Mouse (Mus musculus): ENCODE results near the gene Gmpr2. TPM values are rescaled to one million over a fixed set of nuclear protein-coding genes. Genes with fewer than 3 reads are reported as not detected.

Gene Gmpr2
- total RNA-seq, 2 experiments from 2014 or later, result 5.9 to 8.6 TPM

DNA sequence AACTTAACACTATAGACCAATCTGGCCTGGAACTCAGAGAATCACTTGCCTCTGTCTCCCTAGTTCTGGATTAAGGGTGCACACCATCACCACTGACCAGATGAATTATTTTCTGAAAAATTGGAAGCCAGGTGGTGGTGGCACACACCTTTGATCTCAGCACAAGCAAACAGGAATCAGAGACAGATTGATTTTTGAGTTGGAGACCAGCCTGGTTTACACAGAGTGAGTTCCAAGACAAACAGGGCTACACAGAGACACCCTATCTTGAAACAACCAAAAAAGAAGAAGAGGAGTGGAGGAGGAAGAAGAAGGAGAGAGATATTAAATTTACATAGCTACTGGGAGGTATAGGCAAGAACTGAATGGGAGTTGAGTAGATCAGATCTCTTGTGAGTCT lies 54.5 kb downstream of the Gmpr2 start:
- DNase-seq, result no peak

DNA sequence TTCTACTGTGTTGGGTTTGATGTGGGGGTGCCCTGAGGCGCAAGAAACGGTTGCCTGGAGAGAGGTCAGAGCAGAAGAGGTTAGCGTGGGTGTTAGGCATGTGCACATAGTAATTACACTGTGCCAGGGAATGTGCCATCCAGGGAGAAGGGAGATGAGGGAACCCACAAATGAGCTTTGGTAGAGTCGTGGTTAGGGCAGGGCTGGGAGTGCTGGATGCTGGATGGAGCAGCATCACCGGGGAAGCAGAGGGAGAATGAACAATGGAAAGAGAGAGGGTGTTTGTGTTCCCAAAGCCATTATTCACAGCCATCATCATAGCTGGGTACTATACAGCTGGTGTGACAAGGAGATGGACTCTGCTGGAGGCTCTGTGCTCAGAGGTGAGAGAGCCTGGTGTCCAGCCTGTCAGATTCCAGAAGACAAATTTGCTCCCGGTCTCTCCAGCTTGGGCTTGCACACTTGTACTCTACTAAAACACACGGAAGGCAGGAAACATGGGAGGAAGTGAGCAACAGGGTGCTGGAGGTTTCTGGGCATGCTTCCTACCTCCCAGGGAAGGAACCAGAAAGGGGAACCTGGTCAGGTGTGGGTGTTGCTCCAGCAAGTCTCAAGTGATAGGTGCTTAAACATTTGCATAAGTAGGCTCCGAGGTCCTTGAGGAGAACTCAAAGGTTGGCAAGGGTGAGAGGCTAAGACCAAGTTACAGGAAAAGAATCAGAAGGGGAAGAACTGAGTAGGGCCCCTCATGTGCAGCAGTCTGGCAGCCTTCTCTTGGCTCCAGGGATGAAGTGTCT lies 56.3 kb downstream of the Gmpr2 start:
- DNase-seq, result no peak

Other genes starting within 250 kb of the Gmpr2 start
- 10 to 100 TPM; 28.7 to 29.9 TPM for gene Dhrs4, start 193.2 kb upstream of the Gmpr2 start, total RNA-seq (2021)
- 1 to 10 TPM; 2.5 to 3.9 TPM for gene Carmil3, start 181.3 kb upstream of the Gmpr2 start, total RNA-seq (2021)
- gene Cpne6, start 161.5 kb upstream of the Gmpr2 start, total RNA-seq (2021), result under 1 TPM in 1 of 2 experiments, not detected in 1; 0.14 TPM
- gene Nrl, start 147.0 kb upstream of the Gmpr2 start, total RNA-seq (2021), result not detected
- gene Pck2, start 131.7 kb upstream of the Gmpr2 start, total RNA-seq (2021), result 10 to 100 TPM; 15.0 to 21.4 TPM
- 10 to 100 TPM; 61.1 to 61.2 TPM for gene Dcaf11, start 111.9 kb upstream of the Gmpr2 start, total RNA-seq (2021)
- gene A730061H03Rik, start 111.5 kb upstream of the Gmpr2 start, total RNA-seq (2021), result not detected
- gene Fitm1, start 96.3 kb upstream of the Gmpr2 start, total RNA-seq (2021), result 100 to 1,000 TPM; 403 to 446 TPM
- 10 to 100 TPM; 56.3 to 58.7 TPM for gene Psme1, start 93.8 kb upstream of the Gmpr2 start, total RNA-seq (2021)
- 10 to 100 TPM; 45.2 to 49.9 TPM for gene Emc9, start 86.6 kb upstream of the Gmpr2 start, total RNA-seq (2021)
- 10 to 100 TPM; 74.4 to 85.8 TPM for gene Psme2, start 80.8 kb upstream of the Gmpr2 start, total RNA-seq (2021)
- 10 to 100 TPM; 15.9 to 16.4 TPM for gene Rnf31, start 80.2 kb upstream of the Gmpr2 start, total RNA-seq (2021)
- 1 to 10 TPM; 5.0 to 5.7 TPM for gene Irf9, start 68.4 kb upstream of the Gmpr2 start, total RNA-seq (2021)
- gene Rec8, start 53.9 kb upstream of the Gmpr2 start, total RNA-seq (2021), result under 1 TPM; 0.56 to 0.70 TPM
- 10 to 100 TPM; 68.3 to 77.1 TPM for gene Ipo4, start 36.0 kb upstream of the Gmpr2 start, total RNA-seq (2021)
- 1 to 10 TPM; 1.1 to 2.7 TPM for gene Gm49378, start 34.0 kb upstream of the Gmpr2 start, total RNA-seq (2021)
- 10 to 100 TPM; 29.2 to 33.2 TPM for gene Tm9sf1, start 28.1 kb upstream of the Gmpr2 start, total RNA-seq (2021)
- 1 to 10 TPM in 1 of 2 experiments, under 1 TPM in 1; 0.54 to 1.1 TPM for gene Tssk4, start 21.8 kb upstream of the Gmpr2 start, total RNA-seq (2021)
- gene Mdp1, start 11.4 kb upstream of the Gmpr2 start, total RNA-seq (2021), result 10 to 100 TPM; 20.9 to 22.2 TPM
- 100 to 1,000 TPM; 242 to 253 TPM for gene Nedd8, start 183 bp downstream of the Gmpr2 start, total RNA-seq (2021)
- 10 to 100 TPM; 11.7 to 14.9 TPM for gene Tinf2, start 9.9 kb downstream of the Gmpr2 start, total RNA-seq (2021)
- under 1 TPM; 0.19 to 0.50 TPM for gene Tgm1, start 42.0 kb downstream of the Gmpr2 start, total RNA-seq (2021)
- 10 to 100 TPM in 1 of 2 experiments, 1 to 10 TPM in 1; 9.4 to 10.2 TPM for gene Rabggta, start 50.3 kb downstream of the Gmpr2 start, total RNA-seq (2021)
- 10 to 100 TPM; 33.2 to 33.3 TPM for gene Dhrs1, start 73.7 kb downstream of the Gmpr2 start, total RNA-seq (2021)
- gene Nop9, start 73.8 kb downstream of the Gmpr2 start, total RNA-seq (2021), result 10 to 100 TPM; 13.4 to 15.2 TPM
- not detected for gene Cideb, start 86.5 kb downstream of the Gmpr2 start, total RNA-seq (2021)
- gene Ltb4r2, start 89.5 kb downstream of the Gmpr2 start, total RNA-seq (2021), result under 1 TPM; 0.07 to 0.14 TPM
- gene Ltb4r1, start 94.0 kb downstream of the Gmpr2 start, total RNA-seq (2021), result under 1 TPM; 0.16 to 0.61 TPM
- gene Adcy4, start 112.2 kb downstream of the Gmpr2 start, total RNA-seq (2021), result 1 to 10 TPM; 5.9 to 9.4 TPM
- 1 to 10 TPM; 3.9 to 4.2 TPM for gene Ripk3, start 116.9 kb downstream of the Gmpr2 start, total RNA-seq (2021)
- gene Nfatc4, start 151.2 kb downstream of the Gmpr2 start, total RNA-seq (2021), result 10 to 100 TPM in 1 of 2 experiments, 1 to 10 TPM in 1; 9.3 to 14.8 TPM
- 10 to 100 TPM in 1 of 2 experiments, 1 to 10 TPM in 1; 9.3 to 15.3 TPM for gene Nynrin, start 182.1 kb downstream of the Gmpr2 start, total RNA-seq (2021)
- gene Cbln3, start 212.5 kb downstream of the Gmpr2 start, total RNA-seq (2021), result under 1 TPM; 0.16 to 0.29 TPM
- gene Khnyn, start 213.0 kb downstream of the Gmpr2 start, total RNA-seq (2021), result 10 to 100 TPM in 1 of 2 experiments, 1 to 10 TPM in 1; 8.0 to 11.6 TPM
- gene Sdr39u1, start 228.4 kb downstream of the Gmpr2 start, total RNA-seq (2021), result 10 to 100 TPM; 73.3 to 82.4 TPM